Mouse (Mus musculus) T-helper 17 cell (primary cell): ENCODE results near the gene Pxmp2.

Experiments
- in situ Hi-C, 2 experiments: fragments of 300-600 bp; cut with MboI, MseI; formaldehyde crosslinking; loops; 1 replicate in 1 of 2; 2 replicates in 1 of 2; pipeline ENCODE4 v1.15.1; 2025; ENCODE audit warnings: high pct_unique_total_duplicates in 2 of 2

Pxmp2 gene

GRCm38 (mm10) chr5:110285770-110286445, at the start of gene Pxmp2, which contains the start of gene Pole:
Gene Pxmp2, minus strand, starts transcription at chr5:110286186.
Gene Pole, plus strand, starts transcription at chr5:110286306.
- in situ Hi-C loops: loop anchor here in 1 of 2 experiments (25.0 kb wide), 1 partner anchor 1674 kb away; no protein-coding TSS in a partner anchor

GRCm38 (mm10) chr5:110330508-110330907, 44.5 kb upstream of the Pxmp2 start:
- in situ Hi-C loops: no loop called here

DNA sequence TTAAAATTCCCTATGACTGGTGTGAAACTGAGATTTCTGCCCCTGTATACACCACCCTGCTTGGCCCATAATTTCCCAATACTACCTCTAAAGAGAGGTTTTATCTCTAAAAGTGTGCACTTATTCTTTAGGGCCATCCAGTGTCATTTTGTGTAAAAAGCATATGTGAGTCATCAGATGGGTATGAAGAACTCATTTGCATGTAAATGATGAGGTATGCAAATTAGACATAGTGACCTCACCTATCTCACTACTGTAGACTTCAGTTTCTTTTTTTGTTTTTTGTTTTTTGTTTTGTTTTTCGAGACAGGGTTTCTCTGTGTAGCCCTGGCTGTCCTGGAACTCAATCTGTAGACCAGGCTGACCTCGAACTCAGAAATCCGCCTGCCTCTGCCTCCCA, 27.1 kb upstream of the Pxmp2 start:
- in situ Hi-C loops: no loop called here

GRCm38 (mm10) chr5:110308861-110309260, 22.9 kb upstream of the Pxmp2 start:
- in situ Hi-C loops: no loop called here

GRCm38 (mm10) chr5:110300591-110300990, 14.6 kb upstream of the Pxmp2 start:
- in situ Hi-C loops: no loop called here

- in situ Hi-C loops: loop anchor here in 1 of 2 experiments (25.0 kb wide), 1 partner anchor 1684 kb away; no protein-coding TSS in a partner anchor
Observed at GRCm38 (mm10) chr5:110296637-110297036, 10.7 kb upstream of the Pxmp2 start.

DNA sequence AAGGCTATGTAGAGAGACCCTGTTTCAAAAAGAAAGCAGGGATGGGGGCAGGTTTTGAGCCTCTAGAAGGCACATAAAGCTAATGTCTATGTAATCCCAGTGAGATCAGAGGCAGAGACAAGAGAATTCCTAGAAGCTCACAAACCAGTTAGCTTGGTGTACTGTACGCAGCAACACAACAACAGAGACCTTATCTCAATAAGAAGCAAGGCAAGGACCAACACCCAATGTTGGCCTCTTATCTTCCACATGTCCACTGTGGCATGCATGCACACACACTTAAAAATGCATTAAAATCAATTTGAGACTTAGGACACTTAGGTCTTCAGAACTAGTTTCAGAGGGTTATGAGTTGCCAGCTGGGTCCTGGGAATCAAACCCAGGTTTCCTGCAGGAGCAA, 5.7 kb upstream of the Pxmp2 start:
- in situ Hi-C loops: loop anchor here in 1 of 2 experiments (25.0 kb wide), 1 partner anchor 1679 kb away; no protein-coding TSS in a partner anchor

DNA sequence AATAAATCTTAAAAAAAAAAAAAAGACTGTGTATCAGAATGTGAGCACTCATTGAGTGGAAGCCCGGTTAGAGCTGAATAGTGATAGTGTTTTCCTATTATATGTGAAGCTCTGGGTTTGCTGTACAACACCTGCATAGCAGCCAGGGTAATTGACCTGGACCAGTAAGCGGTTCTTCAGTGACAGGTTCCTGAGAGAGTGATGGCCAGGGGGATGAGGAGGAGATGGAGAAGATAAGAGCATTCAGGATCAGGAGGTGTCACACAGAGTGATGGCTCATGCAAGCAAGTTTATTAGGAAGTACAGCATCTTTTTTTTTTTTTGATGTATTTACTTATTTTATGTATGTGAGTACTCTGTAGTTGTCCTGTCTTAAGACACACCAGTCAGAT, 1.1 kb upstream of the Pxmp2 start:
- in situ Hi-C loops: loop anchor here in 1 of 2 experiments (25.0 kb wide), 1 partner anchor 1675 kb away; no protein-coding TSS in a partner anchor

GRCm38 (mm10) chr5:110286446-110287083, 579 bp upstream of the Pxmp2 start:
- in situ Hi-C loops: loop anchor here in 1 of 2 experiments (25.0 kb wide), 1 partner anchor 1674 kb away; no protein-coding TSS in a partner anchor

DNA sequence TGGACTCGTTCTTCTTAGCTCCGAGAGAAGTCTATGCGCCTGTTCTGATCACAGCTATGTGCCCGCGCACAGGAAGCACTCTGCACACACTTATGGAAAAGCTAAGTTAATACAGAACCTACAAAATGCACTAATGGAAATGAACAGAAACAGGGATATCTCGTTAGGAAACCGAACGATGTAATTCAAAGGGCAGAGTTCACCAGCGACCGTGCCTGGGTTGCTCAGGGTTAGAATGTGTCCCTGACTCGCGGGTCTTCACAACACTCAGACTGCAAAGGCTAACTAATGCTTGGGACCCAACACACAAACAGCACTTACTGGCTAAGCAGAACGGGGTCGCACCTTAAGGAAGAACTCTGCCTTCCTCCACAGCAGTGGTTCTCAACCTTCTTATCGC, 830 bp downstream of the Pxmp2 start:
- in situ Hi-C loops: loop anchor here in 1 of 2 experiments (25.0 kb wide), 1 partner anchor 1673 kb away; no protein-coding TSS in a partner anchor

DNA sequence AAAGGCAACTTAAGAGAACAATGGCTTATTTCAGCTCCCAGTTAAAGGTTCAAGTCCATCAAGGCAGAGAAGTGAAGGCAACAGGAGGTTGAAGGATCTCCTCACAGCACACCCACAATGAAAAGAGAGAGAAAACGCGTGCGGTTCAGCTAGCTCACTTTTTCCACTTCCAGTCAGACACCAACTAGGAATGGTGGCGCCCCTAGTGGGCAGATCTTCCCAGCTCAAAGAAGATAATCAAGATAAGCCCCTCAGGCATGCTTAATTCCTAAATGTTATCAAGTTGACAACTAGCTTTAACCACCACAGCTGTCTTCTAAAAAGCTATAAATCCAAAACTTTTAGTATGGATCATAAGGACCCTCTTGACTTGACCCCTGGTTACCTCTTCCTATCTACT, 1.4 kb downstream of the Pxmp2 start:
- in situ Hi-C loops: loop anchor here in 1 of 2 experiments (5.0 to 25.0 kb wide), 2 partner anchors 287 to 1672 kb away; partner anchors contain the start of gene Zfp932

GRCm38 (mm10) chr5:110281984-110282383, 4.0 kb downstream of the Pxmp2 start:
- in situ Hi-C loops: loop anchor here in 1 of 2 experiments (5.0 to 25.0 kb wide), 2 partner anchors 285 to 1670 kb away; partner anchors contain the start of gene Zfp932

DNA sequence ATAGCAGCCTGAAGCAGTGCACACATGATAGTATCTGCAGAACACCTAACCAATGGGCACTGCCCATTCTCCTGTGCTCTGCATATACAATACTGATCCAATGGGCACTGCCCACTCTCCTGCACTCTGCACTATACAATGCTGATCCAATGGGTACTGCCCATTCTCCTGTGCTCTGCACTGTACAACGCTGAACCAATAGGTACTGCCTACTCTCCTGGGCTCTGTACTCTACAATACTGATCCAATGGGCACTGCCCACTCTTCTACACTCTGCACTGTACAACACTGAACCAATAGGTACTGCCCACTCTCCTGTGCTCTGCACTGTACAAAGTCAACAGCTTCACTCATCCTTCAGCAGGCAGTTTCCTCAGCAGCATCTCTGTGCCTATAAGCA, 9.1 kb downstream of the Pxmp2 start:
- in situ Hi-C loops: loop anchor here in 1 of 2 experiments (10.0 to 25.0 kb wide), 3 partner anchors 662 to 1998 kb away; partner anchors contain the start of gene Tpst2

GRCm38 (mm10) chr5:110276391-110276790, 9.6 kb downstream of the Pxmp2 start:
- in situ Hi-C loops: loop anchor here in 1 of 2 experiments (10.0 to 25.0 kb wide), 3 partner anchors 662 to 1998 kb away; partner anchors contain the start of gene Tpst2

GRCm38 (mm10) chr5:110274846-110275245, 11.1 kb downstream of the Pxmp2 start:
- in situ Hi-C loops: loop anchor here (5.0 to 25.0 kb wide), 4 partner anchors 43 to 2000 kb away; partner anchors contain the start of genes Ankle2 (in 1 of the 2) and Tpst2 (in 1 of the 2)

- in situ Hi-C loops: loop anchor here (5.0 to 10.0 kb wide), 3 partner anchors 42 to 2001 kb away; partner anchors contain the start of genes Ankle2 (in 1 of the 2) and Tpst2 (in 1 of the 2)
Observed at GRCm38 (mm10) chr5:110274147-110274546, 11.8 kb downstream of the Pxmp2 start.

DNA sequence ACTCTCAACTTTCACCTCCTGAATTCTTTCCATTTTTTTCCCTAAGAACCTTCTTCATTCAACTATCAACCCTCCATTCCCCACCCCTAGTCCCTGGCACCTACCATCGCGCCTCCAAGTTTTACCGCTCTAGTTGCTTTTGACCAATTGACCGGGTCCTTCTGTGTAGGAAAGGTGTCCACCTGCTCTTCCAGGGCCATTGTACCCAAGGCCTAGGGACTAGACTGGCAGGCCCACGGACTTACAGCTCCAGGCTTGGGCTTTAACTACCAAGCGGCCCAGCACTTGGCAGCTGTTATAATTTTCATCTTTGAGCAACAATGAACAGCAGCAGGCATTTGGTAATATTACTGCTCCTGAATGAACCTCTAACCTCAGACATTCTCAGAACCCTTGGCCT, 15.7 kb downstream of the Pxmp2 start:
- in situ Hi-C loops: loop anchor here (5.0 to 10.0 kb wide), 3 partner anchors 38 to 2005 kb away; partner anchors contain the start of genes Ankle2 (in 1 of the 2) and Tpst2 (in 1 of the 2)

GRCm38 (mm10) chr5:110269141-110270101, 16.6 kb downstream of the Pxmp2 start, which contains the start of gene Pgam5:
Gene Pgam5, minus strand, starts transcription at chr5:110269913.
- in situ Hi-C loops: loop anchor here (5.0 to 10.0 kb wide), 3 partner anchors 37 to 2005 kb away; partner anchors contain the start of genes Ankle2 (in 1 of the 2) and Tpst2 (in 1 of the 2)

DNA sequence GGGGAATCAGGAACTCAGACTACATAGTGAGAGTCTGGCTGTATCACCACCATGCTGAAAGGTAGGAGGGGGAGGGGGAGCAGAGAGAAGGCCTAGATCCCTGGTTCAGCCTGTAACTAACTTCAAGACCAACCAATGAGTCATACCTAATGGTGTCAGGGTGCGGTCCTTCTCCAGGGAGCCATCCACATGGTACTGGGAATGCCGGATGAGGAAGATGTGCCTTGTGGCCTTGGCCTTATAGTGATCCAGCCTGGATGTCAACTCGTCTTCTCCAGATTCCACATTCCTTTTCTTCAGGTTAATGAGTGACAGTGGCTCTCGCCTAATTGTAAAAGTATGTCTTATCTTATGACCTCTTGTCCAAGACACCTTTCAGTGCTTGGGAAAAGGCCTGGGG, 19.0 kb downstream of the Pxmp2 start:
- in situ Hi-C loops: no loop called here

DNA sequence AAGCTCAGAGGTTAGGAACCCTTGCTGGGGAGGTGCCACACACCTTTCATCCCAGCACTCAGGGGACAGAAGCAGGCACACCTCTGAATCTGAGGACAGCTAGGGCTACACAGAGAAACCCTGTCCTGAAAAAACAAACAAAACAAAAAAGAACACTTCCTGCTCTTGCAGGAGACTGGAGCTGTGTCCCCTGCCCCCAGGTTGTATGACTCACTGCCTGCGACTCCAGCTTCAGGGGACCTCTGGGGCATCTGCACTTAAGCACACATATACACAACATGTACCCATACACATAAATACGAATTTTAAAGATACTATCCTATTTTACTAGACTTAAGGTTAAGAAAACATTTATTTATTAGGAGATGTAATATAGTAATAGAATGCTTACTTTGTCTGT, 41.9 kb downstream of the Pxmp2 start:
- in situ Hi-C loops: no loop called here
